Mouse (Mus musculus) myocyte (in vitro differentiated cells): Measurements from ENCODE around the gene Pcdh9. TPM values are rescaled to one million over a fixed set of nuclear protein-coding genes. Genes with fewer than 3 reads are reported as not detected.

ENCODE experiments used
- H3K27me3 ChIP-seq: one replicate; pipeline ENCODE4 v1.6.1; 2011; ENCODE audit not compliant: control insufficient read depth, insufficient read depth, insufficient read length
- H3K36me3 ChIP-seq: one replicate; pipeline ENCODE4 v1.6.1; 2011; ENCODE audit not compliant: control insufficient read depth, insufficient read depth
- H3K4me2 ChIP-seq: one replicate; pipeline ENCODE4 v1.6.1; 2011; ENCODE audit warnings: low read depth, control low read depth
- H3K4me3 ChIP-seq: one replicate; pipeline ENCODE4 v1.5.1; 2011; ENCODE audit warnings: mild to moderate bottlenecking, control low read depth, moderate library complexity
- H3K79me2 ChIP-seq: one replicate; pipeline ENCODE4 v1.6.1; 2011; ENCODE audit not compliant: control insufficient read depth, insufficient read depth
- H3ac ChIP-seq: one replicate; pipeline ENCODE4 v1.6.1; 2011; ENCODE audit not compliant: control insufficient read depth, insufficient read length
- CEBPB ChIP-seq: IDR thresholded peaks from 2 replicates; pipeline ENCODE4 v1.6.1; 2011; ENCODE audit warnings: mild to moderate bottlenecking, moderate library complexity; ENCODE audit not compliant: poor library complexity, insufficient read depth, severe bottlenecking
- E2F4 ChIP-seq: IDR thresholded peaks from one replicate; pipeline ENCODE4 v1.6.1; 2011; ENCODE audit warnings: mild to moderate bottlenecking, control low read depth, moderate library complexity; ENCODE audit not compliant: insufficient read depth
- MAX ChIP-seq: IDR thresholded peaks from one replicate; pipeline ENCODE4 v1.6.1; 2011; ENCODE audit warnings: low read depth, mild to moderate bottlenecking, control low read depth
- MYOD1 ChIP-seq, 3 experiments: IDR thresholded peaks; one replicate each; pipeline ENCODE4 v1.6.1; 2011; ENCODE audit warnings: control low read depth in 2 of 3, low read depth in 2 of 3, mild to moderate bottlenecking in 2 of 3, moderate library complexity in 1 of 3; ENCODE audit not compliant: insufficient read length in 2 of 3, control insufficient read depth in 1 of 3
- MYOG ChIP-seq, 3 experiments: IDR thresholded peaks; one replicate each; pipeline ENCODE4 v1.6.1; 2011; ENCODE audit warnings: control low read depth in 2 of 3, low read depth in 2 of 3, mild to moderate bottlenecking in 2 of 3; ENCODE audit not compliant: insufficient read length in 2 of 3, control insufficient read depth in 1 of 3, insufficient read depth in 1 of 3
- POLR2A ChIP-seq: IDR thresholded peaks from one replicate; pipeline ENCODE4 v1.6.1; 2011; ENCODE audit warnings: low read depth, mild to moderate bottlenecking, control low read depth, moderate library complexity; ENCODE audit not compliant: insufficient read length
- POLR2AphosphoS2 ChIP-seq: IDR thresholded peaks from one replicate; pipeline ENCODE4 v1.6.1; 2011; ENCODE audit warnings: low read depth, control low read depth; ENCODE audit not compliant: insufficient read length
- REST ChIP-seq: IDR thresholded peaks from one replicate; pipeline ENCODE4 v1.6.1; 2011; ENCODE audit warnings: mild to moderate bottlenecking, control low read depth, moderate library complexity; ENCODE audit not compliant: insufficient read depth, insufficient read length
- SRF ChIP-seq: IDR thresholded peaks from one replicate; pipeline ENCODE4 v1.6.1; 2011; ENCODE audit warnings: low read depth; ENCODE audit not compliant: control insufficient read depth, insufficient read length
- TCF12 ChIP-seq: IDR thresholded peaks from one replicate; pipeline ENCODE4 v1.6.1; 2011; ENCODE audit warnings: mild to moderate bottlenecking, control low read depth; ENCODE audit not compliant: poor library complexity, insufficient read depth, severe bottlenecking
- TCF3 ChIP-seq: IDR thresholded peaks from one replicate; pipeline ENCODE4 v1.6.1; 2011; ENCODE audit warnings: low read depth, control low read depth; ENCODE audit not compliant: insufficient read length
- USF1 ChIP-seq: IDR thresholded peaks from one replicate; pipeline ENCODE4 v1.6.1; 2011; ENCODE audit warnings: low read depth, mild to moderate bottlenecking, control low read depth, moderate library complexity
- polyA plus RNA-seq: library from polyadenylated mRNA; unstranded; fragments of >200 nt; fragmentation: generic; extraction: Trizol; gene quantifications from one replicate; pipeline ENCODE4 v1.2.1, GENCODE M21; 2012; ENCODE audit warnings: missing spikeins

Gene Pcdh9
- polyA plus RNA-seq, 1 experiment, result 0.02 TPM

DNA sequence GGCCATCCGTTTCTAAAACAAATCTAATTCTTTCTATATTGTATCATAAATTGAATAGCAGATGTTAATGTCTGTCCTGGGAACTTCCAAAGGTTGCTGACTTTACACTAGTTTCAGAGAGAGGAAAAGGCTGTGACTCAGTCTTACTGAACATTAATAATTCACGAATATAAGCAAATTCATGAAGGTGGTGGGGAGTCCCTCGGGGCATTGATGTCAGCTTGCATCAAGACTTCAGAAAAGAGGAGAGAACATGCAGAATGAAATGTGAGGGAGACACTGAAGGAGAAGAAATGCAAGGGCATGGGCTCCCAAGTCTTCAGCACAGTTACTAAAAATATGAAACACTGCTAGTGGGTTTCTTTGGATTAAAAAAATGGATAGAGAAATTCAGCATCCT is 181.8 kb downstream of the Pcdh9 start:
- H3K36me3 ChIP-seq, result no peaks in the 10 kb centered on the region
- no peak overlapping the region for H3K4me3 ChIP-seq
- H3K79me2 ChIP-seq, result no peaks in the 10 kb centered on the region
- H3K4me2 ChIP-seq, result no peak overlapping the region
- no peaks in the 10 kb centered on the region for H3K27me3 ChIP-seq
- no peak overlapping the region for H3ac ChIP-seq
- TF ChIP-seq MYOD1 (IDR thresholded peaks at IDR 0.05; ENCODE audit: control insufficient read depth in 1 of 3, insufficient read length in 2 of 3, low read depth in 2 of 3), result no peak
- no peak for TF ChIP-seq TCF3
- TF ChIP-seq SRF, result no peak
- TF ChIP-seq REST, result no peak
- TF ChIP-seq USF1, result no peak
- no peak for TF ChIP-seq POLR2A
- no peak for TF ChIP-seq TCF12
- no peak for TF ChIP-seq MAX

DNA sequence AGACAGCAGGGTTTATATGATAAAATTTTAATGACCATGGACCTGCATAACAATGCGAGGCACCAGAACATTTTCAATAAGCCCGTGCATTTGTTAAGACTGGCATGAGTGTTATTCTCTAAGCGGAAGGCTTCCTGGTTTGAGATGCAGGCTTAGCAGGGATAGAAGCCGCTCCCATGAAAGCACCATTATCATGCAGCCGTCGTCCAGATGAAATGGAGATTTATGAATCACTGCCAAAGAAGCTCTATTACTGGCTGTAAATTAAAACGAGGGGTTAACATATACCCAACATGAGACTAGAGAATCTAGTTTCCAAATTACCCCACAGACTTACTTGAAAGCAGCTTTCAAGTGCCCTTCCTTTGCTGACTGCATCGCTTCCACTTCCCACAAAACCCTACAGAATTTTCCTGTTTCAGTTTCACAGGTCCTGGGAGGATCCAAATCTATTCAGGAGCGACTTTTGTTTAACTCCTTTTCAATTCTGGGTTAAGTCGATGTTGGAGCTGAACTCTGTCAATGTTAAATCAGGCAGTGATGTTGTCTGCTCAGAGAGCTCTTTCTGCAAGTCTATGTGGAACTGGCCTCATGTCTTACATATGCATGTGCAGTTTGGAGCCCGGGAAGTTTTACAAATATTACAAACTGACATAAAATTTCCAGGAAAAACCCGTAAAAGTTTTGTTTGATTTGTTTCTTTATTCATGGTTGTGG is 188.9 kb downstream of the Pcdh9 start:
- TF ChIP-seq TCF3 (no peak), TCF12 (no peak), MYOD1 (IDR thresholded peaks at IDR 0.05; ENCODE audit: control insufficient read depth in 1 of 3, insufficient read length in 2 of 3, low read depth in 2 of 3) (no peak), SRF (no peak), REST (no peak), MYOG (IDR thresholded peaks at IDR 0.05; ENCODE audit: control insufficient read depth in 1 of 3, insufficient read depth in 1 of 3, insufficient read length in 2 of 3, low read depth in 2 of 3) (no peak), CEBPB (no peak), E2F4 (no peak), POLR2AphosphoS2 (no peak), MAX (no peak)
- H3K4me2 ChIP-seq, result no peak overlapping the region
- H3K4me3 ChIP-seq, result no peak overlapping the region
- H3K79me2 ChIP-seq, result no peaks in the 10 kb centered on the region
- no peaks in the 10 kb centered on the region for H3K27me3 ChIP-seq
- H3K36me3 ChIP-seq, result no peaks in the 10 kb centered on the region
- H3ac ChIP-seq, result no peak overlapping the region

GRCm38 (mm10) chr14:93700916-93701315 is 189.6 kb downstream of the Pcdh9 start:
- H3K27me3 ChIP-seq, result no peaks in the 10 kb centered on the region
- TF ChIP-seq TCF3, result no peak
- TF ChIP-seq MYOG (IDR thresholded peaks at IDR 0.05; ENCODE audit: control insufficient read depth in 1 of 3, insufficient read depth in 1 of 3, insufficient read length in 2 of 3, low read depth in 2 of 3), result no peak
- no peak for TF ChIP-seq MAX
- TF ChIP-seq USF1, result no peak
- TF ChIP-seq SRF, result no peak
- no peak for TF ChIP-seq POLR2AphosphoS2
- no peak for TF ChIP-seq MYOD1 (IDR thresholded peaks at IDR 0.05; ENCODE audit: control insufficient read depth in 1 of 3, insufficient read length in 2 of 3, low read depth in 2 of 3)
- no peak for TF ChIP-seq POLR2A
- no peak for TF ChIP-seq REST
- H3K4me3 ChIP-seq, result no peak overlapping the region
- no peaks in the 10 kb centered on the region for H3K79me2 ChIP-seq
- no peak overlapping the region for H3K4me2 ChIP-seq
- no peak overlapping the region for H3ac ChIP-seq
- H3K36me3 ChIP-seq, result no peaks in the 10 kb centered on the region

GRCm38 (mm10) chr14:93684641-93685040 is 205.8 kb downstream of the Pcdh9 start:
- no peak overlapping the region for H3ac ChIP-seq
- TF ChIP-seq MYOD1 (IDR thresholded peaks at IDR 0.05; ENCODE audit: control insufficient read depth in 1 of 3, insufficient read length in 2 of 3, low read depth in 2 of 3), result no peak
- no peak for TF ChIP-seq REST
- TF ChIP-seq MAX, result no peak
- no peak for TF ChIP-seq CEBPB
- no peak for TF ChIP-seq POLR2A
- TF ChIP-seq USF1, result no peak
- no peak for TF ChIP-seq E2F4

More at GRCm38 (mm10) chr14:93684641-93685040, 205.8 kb downstream of the Pcdh9 start:
- Histone ChIP-seq H3K4me3 (no peak overlapping the region), H3K79me2 (no peaks in the 10 kb centered on the region), H3K27me3 (no peaks in the 10 kb centered on the region), H3K36me3 (no peaks in the 10 kb centered on the region), H3K4me2 (no peak overlapping the region)
